9 mouse cellular contexts compared by ENCODE assay signal in the genomic region with DNA sequence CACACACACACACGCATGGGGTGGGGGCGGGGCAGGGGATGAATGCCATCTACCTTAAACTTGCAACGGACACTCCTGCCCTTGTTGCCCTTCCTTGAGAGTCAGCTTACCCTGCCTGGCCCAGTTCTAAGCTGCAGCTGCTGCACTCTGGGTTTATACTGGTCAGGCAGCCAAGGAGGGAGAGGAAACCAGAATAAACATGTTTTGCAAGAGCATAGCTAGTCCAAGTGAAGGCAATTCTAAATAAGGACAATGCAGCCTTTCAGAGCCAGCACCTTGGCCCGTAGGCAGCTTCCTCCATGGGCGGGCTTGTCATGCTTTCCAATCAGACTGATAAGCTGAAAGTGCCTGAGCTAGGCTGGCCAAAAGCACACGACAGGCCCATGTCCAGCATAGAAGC.
DNase-seq lines count a peak whose midpoint lies in the region; ATAC-seq and TF ChIP-seq lines count a peak whose summit lies in the region.
"Had no signal": no experiment of that assay in that cellular context is flagged by ENCODE, and none has a peak within 500 bp of the region (broad histone marks: within the 10 kb centered on the region; RNA-seq: fewer than 3 reads in every experiment).

No protein-coding gene starts in this region.

- H3K4me2 ChIP-seq in intestine, postnatal 0 days (replicated peaks; ENCODE audit: low read depth): no peak overlapping the region
- no peak overlapping the region for H3K4me2 ChIP-seq in liver, postnatal 0 days (ENCODE audit: low read depth, low read length)
- H3K4me2 ChIP-seq in midbrain, embryonic 13.5 days (replicated peaks): no peak overlapping the region

- ATAC-seq in intestine, postnatal 0 days: peak; percentile 83
- ATAC-seq in megakaryocyte progenitor cell, adult 5-6 weeks (replicated peaks; ENCODE audit: poor library complexity): 0 out of 2 replicates have a peak, but pooled peaks have one; percentile 11
- no peak for ATAC-seq in liver, postnatal 0 days
- no peak for ATAC-seq in activated CD4-positive, CD25-positive, alpha-beta regulatory T cell, adult 4 months
- ATAC-seq in midbrain, embryonic 13.5 days: no peak

- intact Hi-C loops in gastrocnemius, postnatal 14 days (cut with DNase I; ENCODE audit: low total_unique reads): no loop called here

- 25% methylated on average over 6 of the region's 6 CpGs for WGBS in intestine, postnatal 0 days
- WGBS in liver, postnatal 0 days (ENCODE audit: insufficient replicate concordance): 54% methylated on average over 6 of the region's 6 CpGs
- WGBS in midbrain, embryonic 13.5 days: 82% methylated on average over 6 of the region's 6 CpGs

- peak overlapping the region; percentile 15; the same call in 1 of the 2 replicates for H3K27ac ChIP-seq in intestine, postnatal 0 days (ENCODE audit: low read depth, low read length)
- H3K27ac ChIP-seq in liver, postnatal 0 days (ENCODE audit: low read depth): no peak overlapping the region
- no peak overlapping the region for H3K27ac ChIP-seq in midbrain, embryonic 13.5 days
- H3K27ac ChIP-seq: liver, embryonic 14.5 days had no signal

- H3K36me3 ChIP-seq in intestine, postnatal 0 days (ENCODE audit: control insufficient read depth, insufficient read depth): no peaks in the 10 kb centered on the region
- H3K36me3 ChIP-seq in liver, postnatal 0 days (replicated peaks; ENCODE audit: insufficient read depth, low read length): no peaks in the 10 kb centered on the region
- no peaks in the 10 kb centered on the region for H3K36me3 ChIP-seq in midbrain, embryonic 13.5 days

- no peak overlapping the region for H3K4me3 ChIP-seq in intestine, postnatal 0 days (ENCODE audit: low read depth, low read length)
- no peak overlapping the region for H3K4me3 ChIP-seq in liver, postnatal 0 days (ENCODE audit: low read depth, low read length)
- H3K4me3 ChIP-seq in midbrain, embryonic 13.5 days (replicated peaks): no peak overlapping the region

- H3K27me3 ChIP-seq in intestine, postnatal 0 days (replicated peaks; ENCODE audit: control insufficient read depth, insufficient read depth, low read length): no peaks in the 10 kb centered on the region
- no peaks in the 10 kb centered on the region for H3K27me3 ChIP-seq in liver, postnatal 0 days (ENCODE audit: insufficient read depth, low read length)
- H3K27me3 ChIP-seq in midbrain, embryonic 13.5 days: no peaks in the 10 kb centered on the region

- H3K9ac ChIP-seq in intestine, postnatal 0 days (ENCODE audit: low read depth, low read length): no peak overlapping the region
- H3K9ac ChIP-seq in liver, postnatal 0 days (replicated peaks): no peak overlapping the region
- H3K9ac ChIP-seq in midbrain, embryonic 13.5 days (replicated peaks): no peak overlapping the region
- H3K9ac ChIP-seq: liver, embryonic 14.5 days had no signal

- no peak for TF ChIP-seq EP300 in liver, postnatal 0 days (IDR thresholded peaks at IDR 0.05; ENCODE audit: low read depth)

- H3K4me1 ChIP-seq in intestine, postnatal 0 days (replicated peaks; ENCODE audit: control insufficient read depth, insufficient read depth, low read length): 0 out of 2 replicates have a peak, but pooled peaks cover 8% of the 10 kb centered on the region
- H3K4me1 ChIP-seq in liver, postnatal 0 days (ENCODE audit: insufficient read depth): peaks cover 13% of the 10 kb centered on the region
- H3K4me1 ChIP-seq in midbrain, embryonic 13.5 days (replicated peaks): no peaks in the 10 kb centered on the region

- no peaks in the 10 kb centered on the region for H3K9me3 ChIP-seq in intestine, postnatal 0 days (ENCODE audit: control insufficient read depth)
- H3K9me3 ChIP-seq in liver, postnatal 0 days (ENCODE audit: low read length): no peaks in the 10 kb centered on the region
- H3K9me3 ChIP-seq in midbrain, embryonic 13.5 days: no peaks in the 10 kb centered on the region

- peak; percentile 4 for DNase-seq in adrenal gland, postnatal 25 days
- DNase-seq in gastrocnemius, postnatal 14 days: peak; percentile 73
- DNase-seq in cerebellum, postnatal 4 days (ENCODE audit: low spot score in 2 of 2): no peak
- no peak for DNase-seq in liver, postnatal 0 days

- no peak for TF ChIP-seq CTCF in intestine, postnatal 0 days (IDR thresholded peaks at IDR 0.05; ENCODE audit: low read depth)
- no peak for TF ChIP-seq CTCF in liver, postnatal 0 days (IDR thresholded peaks at IDR 0.05; ENCODE audit: low read depth)

Comparison
In these comparisons a context has a peak if more than half of its experiments do, and no peak if none do; other contexts are left out.
1. DNase-seq: peak in adrenal gland, postnatal 25 days (single experiment) and gastrocnemius, postnatal 14 days (single experiment); none in cerebellum, postnatal 4 days (0 of 2) and liver, postnatal 0 days (single experiment).
2. ATAC-seq: peak in intestine, postnatal 0 days (single experiment) and megakaryocyte progenitor cell, adult 5-6 weeks (single experiment); none in liver, postnatal 0 days (single experiment), activated CD4-positive, CD25-positive, alpha-beta regulatory T cell, adult 4 months (single experiment) and midbrain, embryonic 13.5 days (single experiment).